Mouse (Mus musculus): Measurements from ENCODE around the gene Lnx2. TPM values are rescaled to one million over a fixed set of nuclear protein-coding genes. Genes with fewer than 3 reads are reported as not detected.

The Lnx2 gene
- polyA plus RNA-seq, 1 experiment from 2014 or later, result 4.4 TPM

- H3K27me3 ChIP-seq, result peaks cover 10% of the 10 kb centered on the region; the same call in 1 of the 2 replicates
- H3K27ac ChIP-seq, result no peak overlapping the region
- H3K4me2 ChIP-seq (replicated peaks), result no peak overlapping the region
- H3K36me3 ChIP-seq, result no peaks in the 10 kb centered on the region
- H3K9ac ChIP-seq (replicated peaks), result no peak overlapping the region
- H3K9me3 ChIP-seq, result no peaks in the 10 kb centered on the region
- no peak for ATAC-seq
- H3K4me1 ChIP-seq (replicated peaks), result peaks cover 19% of the 10 kb centered on the region
- H3K4me3 ChIP-seq (replicated peaks), result no peak overlapping the region
- WGBS, result 86% methylated on average over 6 of the region's 6 CpGs
Observed at GRCm38 (mm10) chr5:147073805-147074204, 2.6 kb downstream of the Lnx2 start.

GRCm38 (mm10) chr5:147071886-147072285 lies 4.5 kb downstream of the Lnx2 start:
- 81% methylated on average over 4 of the region's 4 CpGs for WGBS
- H3K27ac ChIP-seq, result no peak overlapping the region
- H3K27me3 ChIP-seq, result peaks cover 10% of the 10 kb centered on the region; the same call in 1 of the 2 replicates
- peaks cover 8% of the 10 kb centered on the region for H3K4me1 ChIP-seq (replicated peaks)
- no peaks in the 10 kb centered on the region for H3K36me3 ChIP-seq
- no peak for ATAC-seq
- no peak overlapping the region for H3K4me3 ChIP-seq (replicated peaks)
- no peak overlapping the region for H3K9ac ChIP-seq (replicated peaks)
- H3K4me2 ChIP-seq (replicated peaks), result no peak overlapping the region
- no peaks in the 10 kb centered on the region for H3K9me3 ChIP-seq

GRCm38 (mm10) chr5:147070791-147071516 lies 5.4 kb downstream of the Lnx2 start:
- Histone ChIP-seq H3K36me3 (no peaks in the 10 kb centered on the region), H3K4me3 (replicated peaks) (no peak overlapping the region), H3K9ac (replicated peaks) (no peak overlapping the region), H3K4me1 (replicated peaks) (peaks cover 8% of the 10 kb centered on the region), H3K4me2 (replicated peaks) (no peak overlapping the region), H3K27me3 (peaks cover 10% of the 10 kb centered on the region; the same call in 1 of the 2 replicates), H3K27ac (no peak overlapping the region), H3K9me3 (no peaks in the 10 kb centered on the region)
- 75% methylated on average over 16 of the region's 16 CpGs for WGBS
- no peak for ATAC-seq

- ATAC-seq, result no peak
- H3K4me1 ChIP-seq (replicated peaks), result no peaks in the 10 kb centered on the region
Observed at GRCm38 (mm10) chr5:147068876-147069275, 7.5 kb downstream of the Lnx2 start.

GRCm38 (mm10) chr5:147066965-147067364 lies 9.4 kb downstream of the Lnx2 start:
- Histone ChIP-seq H3K9ac (replicated peaks) (no peak overlapping the region), H3K4me2 (replicated peaks) (no peak overlapping the region), H3K36me3 (no peaks in the 10 kb centered on the region), H3K9me3 (no peaks in the 10 kb centered on the region), H3K4me3 (replicated peaks) (no peak overlapping the region), H3K27me3 (no peaks in the 10 kb centered on the region), H3K27ac (no peak overlapping the region), H3K4me1 (replicated peaks) (no peaks in the 10 kb centered on the region)
- no peak for ATAC-seq
- WGBS, result 85% methylated on average over 5 of the region's 5 CpGs

More at GRCm38 (mm10) chr5:147068876-147069275, 7.5 kb downstream of the Lnx2 start:
- no peak overlapping the region for H3K4me3 ChIP-seq (replicated peaks)
- no peaks in the 10 kb centered on the region for H3K36me3 ChIP-seq
- no peak overlapping the region for H3K9ac ChIP-seq (replicated peaks)
- no peaks in the 10 kb centered on the region for H3K9me3 ChIP-seq
- 88% methylated on average over 5 of the region's 5 CpGs for WGBS
- H3K27me3 ChIP-seq, result no peaks in the 10 kb centered on the region
- H3K27ac ChIP-seq, result no peak overlapping the region
- no peak overlapping the region for H3K4me2 ChIP-seq (replicated peaks)

GRCm38 (mm10) chr5:147066129-147066528 lies 10.3 kb downstream of the Lnx2 start:
- Histone ChIP-seq H3K9ac (replicated peaks) (no peak overlapping the region), H3K4me3 (replicated peaks) (no peak overlapping the region), H3K27ac (no peak overlapping the region), H3K9me3 (no peaks in the 10 kb centered on the region), H3K27me3 (no peaks in the 10 kb centered on the region), H3K36me3 (no peaks in the 10 kb centered on the region), H3K4me2 (replicated peaks) (no peak overlapping the region), H3K4me1 (replicated peaks) (no peaks in the 10 kb centered on the region)
- WGBS, result 58% methylated on average over 4 of the region's 4 CpGs
- ATAC-seq, result no peak

- Histone ChIP-seq H3K9me3 (no peaks in the 10 kb centered on the region), H3K27me3 (no peaks in the 10 kb centered on the region), H3K9ac (replicated peaks) (no peak overlapping the region), H3K4me1 (replicated peaks) (no peaks in the 10 kb centered on the region), H3K4me3 (replicated peaks) (no peak overlapping the region), H3K36me3 (no peaks in the 10 kb centered on the region), H3K4me2 (replicated peaks) (no peak overlapping the region), H3K27ac (no peak overlapping the region)
- ATAC-seq, result no peak
- WGBS, result 82% methylated on average over 8 of the region's 8 CpGs
Observed at GRCm38 (mm10) chr5:147063215-147063661, 13.1 kb downstream of the Lnx2 start.

GRCm38 (mm10) chr5:147060024-147060423 lies 16.4 kb downstream of the Lnx2 start:
- H3K36me3 ChIP-seq, result no peaks in the 10 kb centered on the region
- no peak overlapping the region for H3K9ac ChIP-seq (replicated peaks)
- H3K4me2 ChIP-seq (replicated peaks), result no peak overlapping the region
- H3K9me3 ChIP-seq, result no peaks in the 10 kb centered on the region
- ATAC-seq, result no peak
- H3K27ac ChIP-seq, result no peak overlapping the region
- 67% methylated on average over 2 of the region's 2 CpGs for WGBS
- no peaks in the 10 kb centered on the region for H3K4me1 ChIP-seq (replicated peaks)
- H3K4me3 ChIP-seq (replicated peaks), result no peak overlapping the region
- no peaks in the 10 kb centered on the region for H3K27me3 ChIP-seq

GRCm38 (mm10) chr5:147059319-147059718 lies 17.1 kb downstream of the Lnx2 start:
- no peak overlapping the region for H3K4me3 ChIP-seq (replicated peaks)
- H3K4me1 ChIP-seq (replicated peaks), result no peaks in the 10 kb centered on the region
- ATAC-seq, result no peak
- H3K9ac ChIP-seq (replicated peaks), result no peak overlapping the region
- H3K4me2 ChIP-seq (replicated peaks), result no peak overlapping the region
- no peaks in the 10 kb centered on the region for H3K27me3 ChIP-seq
- 93% methylated on average over 9 of the region's 9 CpGs for WGBS
- no peaks in the 10 kb centered on the region for H3K36me3 ChIP-seq
- H3K9me3 ChIP-seq, result no peaks in the 10 kb centered on the region
- H3K27ac ChIP-seq, result no peak overlapping the region

- Histone ChIP-seq H3K9ac (replicated peaks) (no peak overlapping the region), H3K9me3 (no peaks in the 10 kb centered on the region), H3K36me3 (no peaks in the 10 kb centered on the region), H3K4me2 (replicated peaks) (no peak overlapping the region), H3K4me3 (replicated peaks) (no peak overlapping the region), H3K27me3 (no peaks in the 10 kb centered on the region), H3K4me1 (replicated peaks) (no peaks in the 10 kb centered on the region), H3K27ac (no peak overlapping the region)
- no peak for ATAC-seq
- 86% methylated on average over 5 of the region's 5 CpGs for WGBS
Observed at GRCm38 (mm10) chr5:147058661-147059060, 17.7 kb downstream of the Lnx2 start.

- no peaks in the 10 kb centered on the region for H3K27me3 ChIP-seq
- no peak overlapping the region for H3K4me2 ChIP-seq (replicated peaks)
- H3K9me3 ChIP-seq, result no peaks in the 10 kb centered on the region
- H3K9ac ChIP-seq (replicated peaks), result no peak overlapping the region
- no peak overlapping the region for H3K4me3 ChIP-seq (replicated peaks)
- ATAC-seq, result no peak
- no peak overlapping the region for H3K27ac ChIP-seq
- H3K36me3 ChIP-seq, result no peaks in the 10 kb centered on the region
- H3K4me1 ChIP-seq (replicated peaks), result no peaks in the 10 kb centered on the region
- WGBS, result 94% methylated on average over 9 of the region's 9 CpGs
Observed at GRCm38 (mm10) chr5:147057626-147058414, 18.6 kb downstream of the Lnx2 start.

GRCm38 (mm10) chr5:147056712-147057290 lies 19.6 kb downstream of the Lnx2 start:
- H3K4me2 ChIP-seq (replicated peaks), result no peak overlapping the region
- no peaks in the 10 kb centered on the region for H3K27me3 ChIP-seq
- no peak overlapping the region for H3K4me3 ChIP-seq (replicated peaks)
- H3K9ac ChIP-seq (replicated peaks), result no peak overlapping the region
- peaks cover 6% of the 10 kb centered on the region for H3K4me1 ChIP-seq (replicated peaks)
- H3K9me3 ChIP-seq, result no peaks in the 10 kb centered on the region
- no peak for ATAC-seq
- no peaks in the 10 kb centered on the region for H3K36me3 ChIP-seq
- 85% methylated on average over 10 of the region's 10 CpGs for WGBS
- no peak overlapping the region for H3K27ac ChIP-seq
